Mouse (Mus musculus) c-Kit-negative CD71-positive TER-119-positive erythroid progenitor cells, embryonic 14.5 days (primary cell): ENCODE measurements around the gene Sirpb1c.
"Not testable (repeated sequence)": the region's sequence is repeated elsewhere in the genome, so short reads cannot be mapped to it uniquely, and the experiment has no call there.

ENCODE experiments used
- DNase-seq: peaks from one replicate; pipeline ENCODE4 v3.0.0-alpha.2; 2013; ENCODE audit warnings: low read depth, low spot score

The Sirpb1c gene

DNA sequence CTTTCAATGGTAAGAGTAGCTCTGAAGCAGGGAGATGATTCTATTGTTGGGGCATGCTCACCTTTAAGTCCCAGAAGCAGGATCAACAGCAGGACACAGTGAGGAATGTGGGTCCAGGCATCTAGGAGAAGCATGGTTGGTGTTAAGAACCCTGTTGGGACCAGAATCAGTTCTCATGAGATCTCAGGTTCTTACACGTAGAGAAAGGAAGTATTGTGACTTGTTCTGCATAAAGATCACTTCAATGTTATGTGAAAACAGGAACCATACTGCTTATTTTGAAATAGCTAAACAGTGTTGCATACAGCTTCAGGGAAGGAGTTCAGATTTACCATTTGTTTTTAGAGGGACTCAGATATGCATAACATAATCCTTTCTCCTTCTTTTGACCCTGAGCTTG is at the start of gene Sirpb1c:
Gene Sirpb1c (minus strand): TSS at position 249 of the 400 bp plus-strand sequence.
- DNase-seq = not testable (repeated sequence)

DNA sequence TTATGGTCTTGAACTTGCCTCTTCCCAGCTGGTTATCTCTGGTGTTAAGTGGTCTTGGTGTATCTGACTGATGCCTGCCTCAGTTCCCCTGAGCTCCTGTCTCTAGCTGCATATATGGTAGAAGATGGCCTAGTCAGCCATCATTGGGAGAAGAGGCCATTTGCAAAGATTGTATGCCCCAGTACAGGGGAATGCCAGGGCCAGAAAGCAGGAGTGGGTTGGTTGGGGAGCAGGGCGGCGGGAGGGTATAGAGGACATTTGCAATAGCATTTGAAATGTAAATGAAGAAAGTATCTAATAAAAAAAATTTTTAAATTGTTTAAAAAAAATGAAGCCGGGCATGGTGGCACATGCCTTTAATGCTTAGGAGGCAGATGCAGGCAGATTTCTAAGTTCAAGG is 38.1 kb upstream of the Sirpb1c start:
- no peak for DNase-seq

DNA sequence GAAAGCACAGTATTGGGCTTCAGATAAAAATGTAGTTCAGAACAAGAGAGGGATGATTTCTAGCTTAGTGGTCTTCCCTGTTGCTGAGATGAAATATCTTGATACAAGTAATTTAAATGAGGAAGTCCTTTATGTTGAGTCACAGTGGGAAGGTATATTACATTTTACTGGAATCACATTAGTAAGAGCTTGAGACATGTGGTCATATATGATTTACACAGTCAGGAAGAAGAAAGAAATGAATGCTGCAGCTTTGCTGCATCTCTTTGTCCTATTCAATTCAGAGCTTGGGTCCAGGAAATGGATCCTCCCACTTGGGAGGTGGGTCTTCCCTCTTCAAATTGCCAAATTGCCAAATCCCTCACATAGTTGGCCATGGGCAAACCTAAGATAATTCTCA is 7.4 kb upstream of the Sirpb1c start:
- DNase-seq = not testable (repeated sequence)

DNA sequence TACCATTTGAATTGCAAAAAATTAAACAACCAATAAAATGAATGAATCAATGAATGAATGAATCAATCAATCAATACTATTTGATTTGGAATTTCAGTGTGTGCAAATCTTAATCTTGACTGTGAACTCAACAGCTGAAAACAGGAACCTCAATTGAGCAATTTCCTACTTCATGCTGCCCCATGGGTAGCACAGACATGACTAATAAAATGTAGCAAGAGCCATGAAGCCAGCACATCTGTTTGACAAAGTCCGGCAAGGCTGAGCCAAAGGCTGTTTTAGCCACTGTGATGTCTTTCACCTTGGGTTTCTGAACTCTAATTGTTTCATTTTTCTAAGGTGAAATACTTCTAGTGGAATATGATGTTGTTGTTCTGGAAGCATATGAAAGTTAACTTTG is 1.6 kb upstream of the Sirpb1c start:
- no peak for DNase-seq

DNA sequence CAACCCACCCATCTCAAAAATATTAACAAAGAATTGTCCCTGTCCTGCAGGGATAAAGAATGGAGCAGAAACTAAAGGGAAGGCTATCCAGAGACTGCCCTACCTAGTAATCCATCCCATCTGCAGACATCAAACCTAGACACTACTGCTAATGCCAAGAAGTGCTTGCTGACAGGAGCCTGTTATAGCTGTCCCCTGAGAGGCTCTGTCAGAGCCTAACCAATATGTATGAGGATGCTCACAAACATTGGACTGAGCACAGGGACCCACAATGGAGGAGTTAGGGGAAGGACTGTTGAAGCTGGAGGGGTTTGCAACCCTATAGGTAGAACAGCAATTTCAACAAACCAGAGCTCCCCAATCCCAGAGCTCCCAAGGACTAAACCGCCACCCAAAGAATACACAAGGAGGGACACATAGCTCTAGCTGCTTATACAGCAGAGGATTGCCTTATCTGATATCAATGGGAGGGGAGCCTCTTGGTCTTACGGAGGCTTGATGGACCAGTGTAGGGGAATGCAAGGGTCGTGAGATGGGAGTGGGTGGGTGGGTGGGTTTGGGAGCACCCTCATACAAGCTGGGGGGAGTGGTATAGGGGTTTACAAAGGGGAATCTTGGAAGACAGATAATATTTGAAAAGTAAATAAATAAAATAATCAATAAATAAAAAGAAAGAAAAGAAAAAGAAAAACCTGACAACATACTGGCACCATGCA is 838 bp downstream of the Sirpb1c start:
- no peak for DNase-seq

DNA sequence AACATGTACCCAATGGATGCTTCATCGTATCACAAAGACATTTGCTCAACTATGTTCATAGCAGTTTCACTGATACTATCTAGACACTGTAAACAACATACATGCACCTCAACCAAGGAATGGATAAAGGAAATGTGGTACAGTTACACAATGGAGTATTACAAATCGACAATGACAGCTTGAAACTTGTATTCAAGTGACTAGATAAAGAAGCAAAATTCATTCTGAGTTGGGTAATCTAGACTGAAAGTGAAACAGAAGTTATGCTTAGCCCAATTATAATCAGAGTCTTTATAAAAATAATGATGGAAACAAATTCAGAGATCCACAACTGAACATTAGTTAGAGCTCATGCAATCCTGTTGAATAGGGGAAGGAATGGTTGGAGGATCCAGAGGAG is 74.7 kb downstream of the Sirpb1c start:
- DNase-seq = not testable (repeated sequence)
